Mouse (Mus musculus): ENCODE data around the gene Pak4. TPM values are rescaled to one million over a fixed set of nuclear protein-coding genes. Genes with fewer than 3 reads are reported as not detected.
A peak's percentile ranks its signal among the peaks of the same experiment; 100 is the strongest.

Gene Pak4
- polyA plus RNA-seq, 1 experiment from 2014 or later = 6.2 TPM

- peak overlapping the region; percentile 79 for H3K4me3 ChIP-seq (ENCODE audit: low read depth, low read length)
- no peaks in the 10 kb centered on the region for H3K9me3 ChIP-seq (ENCODE audit: low read length)
- H3K27me3 ChIP-seq (ENCODE audit: insufficient read depth, low read length) = no peaks in the 10 kb centered on the region
- TF ChIP-seq CTCF (IDR thresholded peaks at IDR 0.05; ENCODE audit: low read depth) = no peak
- no peak for TF ChIP-seq EP300 (IDR thresholded peaks at IDR 0.05; ENCODE audit: low read depth)
- peak overlapping the region; percentile 96 for H3K4me2 ChIP-seq (ENCODE audit: low read depth, low read length)
- DNase-seq (no peak), ATAC-seq (no peak)
- H3K36me3 ChIP-seq (replicated peaks; ENCODE audit: insufficient read depth, low read length) = 0 out of 2 replicates have a peak, but pooled peaks cover 4% of the 10 kb centered on the region
- peak overlapping the region; percentile 79 for H3K27ac ChIP-seq (ENCODE audit: low read depth)
- 60% methylated on average over 8 of the region's 8 CpGs for WGBS (ENCODE audit: insufficient replicate concordance)
- H3K9ac ChIP-seq (replicated peaks) = peak overlapping the region; percentile 72; the same call in 1 of the 2 replicates
- peaks cover 56% of the 10 kb centered on the region for H3K4me1 ChIP-seq (ENCODE audit: insufficient read depth)
Measured at GRCm38 (mm10) chr7:28595751-28596435, 2.1 kb downstream of the Pak4 start.

- DNase-seq (peak; percentile 44), ATAC-seq (no peak)
- H3K4me3 ChIP-seq (ENCODE audit: low read depth, low read length) = no peak overlapping the region
- peaks cover 64% of the 10 kb centered on the region for H3K4me1 ChIP-seq (ENCODE audit: insufficient read depth)
- WGBS (ENCODE audit: insufficient replicate concordance) = 48% methylated on average over 14 of the region's 14 CpGs
- H3K36me3 ChIP-seq (replicated peaks; ENCODE audit: insufficient read depth, low read length) = 0 out of 2 replicates have a peak, but pooled peaks cover 4% of the 10 kb centered on the region
- TF ChIP-seq EP300 (IDR thresholded peaks at IDR 0.05; ENCODE audit: low read depth) = no peak
- no peak for TF ChIP-seq CTCF (IDR thresholded peaks at IDR 0.05; ENCODE audit: low read depth)
- peak overlapping the region; percentile 26; the same call in 1 of the 2 replicates for H3K9ac ChIP-seq (replicated peaks)
- no peak overlapping the region for H3K4me2 ChIP-seq (ENCODE audit: low read depth, low read length)
- H3K9me3 ChIP-seq (ENCODE audit: low read length) = no peaks in the 10 kb centered on the region
- no peaks in the 10 kb centered on the region for H3K27me3 ChIP-seq (ENCODE audit: insufficient read depth, low read length)
- H3K27ac ChIP-seq (ENCODE audit: low read depth) = 0 out of 2 replicates have a peak overlapping the region, but pooled peaks have one; percentile 40
Measured at GRCm38 (mm10) chr7:28593206-28594111, 4.5 kb downstream of the Pak4 start.

DNA sequence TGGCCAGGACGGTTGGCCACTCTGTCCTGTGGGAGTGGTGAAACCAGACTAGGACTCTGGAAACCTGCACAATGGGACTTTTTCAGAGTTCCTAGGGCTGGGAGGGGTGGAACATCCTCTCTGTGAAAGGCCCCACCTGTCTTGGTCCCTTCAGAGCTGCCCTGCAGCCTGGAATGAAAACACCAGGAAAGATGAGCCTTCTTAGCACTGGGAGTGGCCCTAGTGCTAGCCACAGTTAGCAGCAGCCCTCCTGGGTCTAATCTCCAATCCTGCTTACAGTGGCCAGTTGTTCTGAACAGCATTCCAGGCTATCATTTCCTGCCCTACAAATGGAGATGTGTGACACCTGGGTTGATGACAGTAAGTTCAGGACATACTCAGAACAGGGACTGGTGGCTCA, 6.1 kb downstream of the Pak4 start:
- Histone ChIP-seq H3K27me3 (ENCODE audit: insufficient read depth, low read length) (no peaks in the 10 kb centered on the region), H3K27ac (ENCODE audit: low read depth) (no peak overlapping the region), H3K36me3 (replicated peaks; ENCODE audit: insufficient read depth, low read length) (0 out of 2 replicates have a peak, but pooled peaks cover 4% of the 10 kb centered on the region), H3K4me2 (ENCODE audit: low read depth, low read length) (no peak overlapping the region), H3K9ac (replicated peaks) (no peak overlapping the region), H3K4me3 (ENCODE audit: low read depth, low read length) (no peak overlapping the region), H3K4me1 (ENCODE audit: insufficient read depth) (peaks cover 65% of the 10 kb centered on the region), H3K9me3 (ENCODE audit: low read length) (no peaks in the 10 kb centered on the region)
- WGBS (ENCODE audit: insufficient replicate concordance) = 43% methylated on average over 1 of the region's 1 CpGs
- DNase-seq = no peak
- TF ChIP-seq EP300 (IDR thresholded peaks at IDR 0.05; ENCODE audit: low read depth) = no peak
- TF ChIP-seq CTCF (IDR thresholded peaks at IDR 0.05; ENCODE audit: low read depth) = no peak
- no peak for ATAC-seq

GRCm38 (mm10) chr7:28587644-28588043, 10.3 kb downstream of the Pak4 start:
- Histone ChIP-seq H3K4me2 (ENCODE audit: low read depth, low read length) (no peak overlapping the region), H3K9ac (replicated peaks) (no peak overlapping the region), H3K9me3 (ENCODE audit: low read length) (no peaks in the 10 kb centered on the region), H3K27ac (ENCODE audit: low read depth) (no peak overlapping the region), H3K4me1 (ENCODE audit: insufficient read depth) (peaks cover 68% of the 10 kb centered on the region), H3K4me3 (ENCODE audit: low read depth, low read length) (no peak overlapping the region), H3K36me3 (replicated peaks; ENCODE audit: insufficient read depth, low read length) (peaks cover 3% of the 10 kb centered on the region; the same call in 1 of the 2 replicates), H3K27me3 (ENCODE audit: insufficient read depth, low read length) (no peaks in the 10 kb centered on the region)
- TF ChIP-seq EP300 (IDR thresholded peaks at IDR 0.05; ENCODE audit: low read depth) = no peak
- TF ChIP-seq CTCF (IDR thresholded peaks at IDR 0.05; ENCODE audit: low read depth) = no peak
- DNase-seq (no peak), ATAC-seq (no peak)

- Histone ChIP-seq H3K4me3 (ENCODE audit: low read depth, low read length) (no peak overlapping the region), H3K4me2 (ENCODE audit: low read depth, low read length) (no peak overlapping the region), H3K4me1 (ENCODE audit: insufficient read depth) (peaks cover 69% of the 10 kb centered on the region), H3K9me3 (ENCODE audit: low read length) (no peaks in the 10 kb centered on the region), H3K36me3 (replicated peaks; ENCODE audit: insufficient read depth, low read length) (peaks cover 3% of the 10 kb centered on the region; the same call in 1 of the 2 replicates), H3K27ac (ENCODE audit: low read depth) (no peak overlapping the region), H3K27me3 (ENCODE audit: insufficient read depth, low read length) (no peaks in the 10 kb centered on the region), H3K9ac (replicated peaks) (no peak overlapping the region)
- no peak for ATAC-seq
- DNase-seq = peak; percentile 57
- TF ChIP-seq EP300 (IDR thresholded peaks at IDR 0.05; ENCODE audit: low read depth) = no peak
- no peak for TF ChIP-seq CTCF (IDR thresholded peaks at IDR 0.05; ENCODE audit: low read depth)
- 71% methylated on average over 6 of the region's 6 CpGs for WGBS (ENCODE audit: insufficient replicate concordance)
Measured at GRCm38 (mm10) chr7:28586663-28587411, 11.1 kb downstream of the Pak4 start.

Measured in liver, postnatal 0 days (tissue).